ENCODE assay signal across 12 mouse cellular contexts in the genomic region with DNA sequence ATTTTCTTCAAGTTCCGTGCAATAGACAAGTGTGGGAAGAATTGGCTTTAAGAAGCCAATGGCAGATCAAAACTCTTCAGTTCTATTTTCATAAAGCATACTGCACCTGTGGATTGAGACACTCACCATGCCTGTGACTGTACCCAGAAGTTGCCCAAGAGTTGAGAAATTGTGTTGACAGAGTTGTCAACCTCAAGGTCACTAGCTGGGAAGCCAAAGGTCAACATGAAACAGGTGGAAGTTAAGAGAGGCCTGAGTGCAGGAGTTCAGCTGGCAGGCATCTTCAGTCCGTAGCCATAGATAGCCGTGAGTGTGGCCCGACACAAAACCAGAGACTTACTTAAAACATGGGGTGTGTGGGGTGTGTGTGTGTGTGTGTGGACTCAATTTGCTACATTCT. TPM values are rescaled to one million over a fixed set of nuclear protein-coding genes. Genes with fewer than 3 reads are reported as not detected.
DNase-seq lines count a peak whose midpoint lies in the region; ATAC-seq lines count a peak whose summit lies in the region.
"Had no signal": no experiment of that assay in that cellular context is flagged by ENCODE, and none has a peak within 500 bp of the region (broad histone marks: within the 10 kb centered on the region; RNA-seq: fewer than 3 reads in every experiment).

No protein-coding gene starts in this region.

- peaks cover 57% of the 10 kb centered on the region for H3K4me1 ChIP-seq in embryonic facial prominence, embryonic 13.5 days
- peaks cover 64% of the 10 kb centered on the region for H3K4me1 ChIP-seq in embryonic facial prominence, embryonic 10.5 days

- no peaks in the 10 kb centered on the region for H3K9me3 ChIP-seq in embryonic facial prominence, embryonic 13.5 days
- no peaks in the 10 kb centered on the region for H3K9me3 ChIP-seq in embryonic facial prominence, embryonic 10.5 days
- H3K9me3 ChIP-seq: forebrain, embryonic 15.5 days had no signal

- H3K4me3 ChIP-seq in embryonic facial prominence, embryonic 13.5 days: no peak overlapping the region
- H3K4me3 ChIP-seq in embryonic facial prominence, embryonic 10.5 days: no peak overlapping the region
- H3K4me3 ChIP-seq: forebrain, embryonic 15.5 days had no signal

- H3K9ac ChIP-seq in embryonic facial prominence, embryonic 13.5 days: no peak overlapping the region
- H3K9ac ChIP-seq: forebrain, embryonic 15.5 days; lung, embryonic 14.5 days had no signal

- WGBS in embryonic facial prominence, embryonic 13.5 days: 59% methylated on average over 4 of the region's 4 CpGs
- WGBS in embryonic facial prominence, embryonic 10.5 days: 68% methylated on average over 4 of the region's 4 CpGs

- 0 out of 2 replicates have a peak overlapping the region, but pooled peaks have one; percentile 28 for H3K27ac ChIP-seq in embryonic facial prominence, embryonic 13.5 days
- no peak overlapping the region for H3K27ac ChIP-seq in embryonic facial prominence, embryonic 10.5 days (replicated peaks)
- H3K27ac ChIP-seq: forebrain, embryonic 15.5 days had no signal

- H3K36me3 ChIP-seq in embryonic facial prominence, embryonic 13.5 days: peaks cover 35% of the 10 kb centered on the region
- peaks cover 45% of the 10 kb centered on the region for H3K36me3 ChIP-seq in embryonic facial prominence, embryonic 10.5 days (replicated peaks)

- no peak overlapping the region for H3K4me2 ChIP-seq in embryonic facial prominence, embryonic 13.5 days
- H3K4me2 ChIP-seq: forebrain, embryonic 15.5 days; lung, embryonic 14.5 days had no signal

- H3K27me3 ChIP-seq in embryonic facial prominence, embryonic 13.5 days: no peaks in the 10 kb centered on the region
- no peaks in the 10 kb centered on the region for H3K27me3 ChIP-seq in embryonic facial prominence, embryonic 10.5 days (replicated peaks; ENCODE audit: low read depth, poor library complexity, severe bottlenecking)
- H3K27me3 ChIP-seq: forebrain, embryonic 15.5 days had no signal

- no peak for ATAC-seq in embryonic facial prominence, embryonic 13.5 days (ENCODE audit: insufficient number of reproducible peaks, insufficient read depth, low FRiP score, low TSS enrichment, low read depth)
- ATAC-seq: forebrain, embryonic 15.5 days; hindbrain, embryonic 16.5 days had no signal

- no peak for DNase-seq in embryonic facial prominence, embryonic 10.5 days (ENCODE audit: low spot score)
- DNase-seq in 416B (ENCODE audit: low read depth): peak; percentile 68
- peak; percentile 75 for DNase-seq in gonadal fat pad, adult 2 months (ENCODE audit: low read depth)
- DNase-seq in lung, postnatal 10 days: peak; percentile 39
- no peak for DNase-seq in spleen, adult 12 weeks (ENCODE audit: low spot score)
- no peak for DNase-seq in frontal cortex, postnatal 36 days (ENCODE audit: low spot score in 2 of 2)
- DNase-seq in frontal cortex, postnatal 14 days (ENCODE audit: low spot score in 2 of 2): no peak
- DNase-seq: cerebellum, postnatal 10 days; lung, embryonic 14.5 days had no signal

RNA-seq across cellular contexts. Expression of gene Fam160b1, which starts 6.7 kb away (rescaled TPM):
- polyA plus RNA-seq in embryonic facial prominence, embryonic 13.5 days (2015; fragmentation: Nextera tagmentation; extraction: Ambion mirVana): 15.2 and 16.6 TPM in 2 replicates
- 12.6 and 13.1 TPM in 2 replicates for polyA plus RNA-seq in embryonic facial prominence, embryonic 10.5 days (2016; fragmentation: Nextera tagmentation; extraction: Ambion mirVana)
- 10.8 and 14.0 TPM in 2 replicates for polyA plus RNA-seq in gonadal fat pad, adult 2 months (2012; rRNA removed)

RNA-seq across cellular contexts. Expression of gene Ablim1, which starts 52.5 kb away (rescaled TPM):
- polyA plus RNA-seq in embryonic facial prominence, embryonic 13.5 days (2015; fragmentation: Nextera tagmentation; extraction: Ambion mirVana): 33.3 and 36.0 TPM in 2 replicates
- polyA plus RNA-seq in embryonic facial prominence, embryonic 10.5 days (2016; fragmentation: Nextera tagmentation; extraction: Ambion mirVana): 17.7 and 22.4 TPM in 2 replicates
- polyA plus RNA-seq in gonadal fat pad, adult 2 months (2012; rRNA removed): 57.5 and 72.5 TPM in 2 replicates

Comparison
In these comparisons a context has a peak if more than half of its experiments do, and no peak if none do; other contexts are left out.
1. DNase-seq: peak in 416B (single experiment), gonadal fat pad, adult 2 months (single experiment) and lung, postnatal 10 days (single experiment); none in embryonic facial prominence, embryonic 10.5 days (single experiment), spleen, adult 12 weeks (single experiment), frontal cortex, postnatal 36 days (0 of 2) and frontal cortex, postnatal 14 days (0 of 2).